Mouse (Mus musculus): ENCODE data around the gene Rhcg.

DNA sequence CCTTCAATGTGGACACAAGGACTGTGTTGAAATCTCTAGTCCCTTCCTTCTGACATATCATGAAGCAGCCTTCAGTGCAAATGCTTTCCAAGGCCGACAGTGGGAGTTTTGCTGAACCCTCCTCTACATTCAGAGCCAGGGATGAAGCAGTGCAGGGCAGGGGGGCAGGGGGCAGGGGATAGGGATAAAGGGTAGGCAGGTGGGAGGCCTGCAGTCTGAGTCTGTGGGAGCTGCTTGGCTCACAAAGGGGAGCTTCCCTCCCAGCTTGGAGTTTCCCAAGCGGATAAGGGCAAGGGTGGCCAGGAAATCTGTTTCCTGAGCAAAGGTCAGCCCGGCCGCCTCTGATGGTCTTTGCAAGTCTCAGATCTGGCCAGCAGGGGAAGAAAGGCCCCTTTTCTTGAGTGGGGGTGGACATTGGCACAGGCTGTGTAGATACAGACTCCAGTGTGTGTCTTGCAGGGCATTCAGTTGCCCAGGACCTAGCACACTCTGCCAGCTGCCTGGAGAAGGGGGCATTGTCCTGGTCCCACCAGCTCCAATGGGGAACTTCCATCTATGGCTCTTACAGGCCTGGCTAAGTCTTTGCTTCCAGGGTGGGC, 48.4 kb downstream of the Rhcg start:
- TF ChIP-seq POLR2A (IDR thresholded peaks at IDR 0.05; ENCODE audit: low read depth, low read length): no peak
- no peak for TF ChIP-seq CTCF (conservative IDR thresholded peaks at IDR 0.05; ENCODE audit: insufficient read depth, insufficient read length, low read depth, low read length)

All from kidney, adult 2 months (tissue).